Mouse (Mus musculus) frontal cortex, postnatal 36 days (tissue): ENCODE measurements around the gene Bphl.
A peak's percentile ranks its signal among the peaks of the same experiment; 100 is the strongest.
"Not testable (repeated sequence)": the region's sequence is repeated elsewhere in the genome, so short reads cannot be mapped to it uniquely, and the experiment has no call there.

Experiments
- DNase-seq, 2 experiments: peaks; one replicate each; pipeline ENCODE4 v3.0.0; 2022; ENCODE audit warnings: low spot score in 2 of 2

The Bphl gene

DNA sequence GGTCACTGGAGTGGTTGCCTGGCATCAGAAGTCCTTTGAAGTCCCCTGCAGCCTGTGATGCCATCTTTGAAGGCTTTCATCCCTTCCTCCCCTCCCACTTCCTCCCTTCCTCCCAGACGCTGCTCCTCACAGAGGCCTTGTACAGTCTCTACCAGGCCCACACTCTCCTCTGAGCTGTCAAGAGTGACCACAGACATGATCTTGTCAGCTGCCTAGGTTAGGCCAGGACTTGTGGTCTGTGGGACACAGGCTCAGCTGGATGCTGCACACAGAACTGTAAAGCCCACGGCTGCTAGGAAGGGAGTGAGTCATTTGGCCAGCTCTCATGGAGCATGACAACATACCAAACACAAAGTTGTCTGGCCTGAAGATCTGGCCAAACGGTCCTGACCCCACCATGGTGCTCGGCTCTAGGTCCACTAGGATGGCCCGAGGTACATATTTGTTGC lies 50.8 kb downstream of the Bphl start:
- DNase-seq, result not testable (repeated sequence)

- no peak for DNase-seq
Observed at GRCm38 (mm10) chr13:34088871-34089288, 51.5 kb downstream of the Bphl start.

DNA sequence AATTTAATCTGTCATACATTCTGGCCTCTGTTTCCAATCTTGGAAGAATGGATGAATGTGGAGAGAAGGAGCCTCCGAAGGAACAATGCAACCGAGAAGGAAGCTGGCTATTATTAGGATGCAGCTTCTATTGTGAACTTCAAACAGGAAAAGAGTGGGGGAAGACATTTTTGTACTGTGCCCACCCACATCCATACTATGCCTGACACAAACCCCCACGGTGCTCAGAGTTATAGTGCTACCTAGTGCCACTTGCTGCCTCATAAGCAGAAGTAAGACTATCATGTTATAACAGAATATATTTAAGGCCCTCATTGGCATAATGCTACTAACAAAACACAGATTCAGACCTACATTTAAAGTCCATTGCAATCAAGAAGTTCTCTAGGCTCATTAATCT lies 52.0 kb downstream of the Bphl start:
- DNase-seq, result no peak

DNA sequence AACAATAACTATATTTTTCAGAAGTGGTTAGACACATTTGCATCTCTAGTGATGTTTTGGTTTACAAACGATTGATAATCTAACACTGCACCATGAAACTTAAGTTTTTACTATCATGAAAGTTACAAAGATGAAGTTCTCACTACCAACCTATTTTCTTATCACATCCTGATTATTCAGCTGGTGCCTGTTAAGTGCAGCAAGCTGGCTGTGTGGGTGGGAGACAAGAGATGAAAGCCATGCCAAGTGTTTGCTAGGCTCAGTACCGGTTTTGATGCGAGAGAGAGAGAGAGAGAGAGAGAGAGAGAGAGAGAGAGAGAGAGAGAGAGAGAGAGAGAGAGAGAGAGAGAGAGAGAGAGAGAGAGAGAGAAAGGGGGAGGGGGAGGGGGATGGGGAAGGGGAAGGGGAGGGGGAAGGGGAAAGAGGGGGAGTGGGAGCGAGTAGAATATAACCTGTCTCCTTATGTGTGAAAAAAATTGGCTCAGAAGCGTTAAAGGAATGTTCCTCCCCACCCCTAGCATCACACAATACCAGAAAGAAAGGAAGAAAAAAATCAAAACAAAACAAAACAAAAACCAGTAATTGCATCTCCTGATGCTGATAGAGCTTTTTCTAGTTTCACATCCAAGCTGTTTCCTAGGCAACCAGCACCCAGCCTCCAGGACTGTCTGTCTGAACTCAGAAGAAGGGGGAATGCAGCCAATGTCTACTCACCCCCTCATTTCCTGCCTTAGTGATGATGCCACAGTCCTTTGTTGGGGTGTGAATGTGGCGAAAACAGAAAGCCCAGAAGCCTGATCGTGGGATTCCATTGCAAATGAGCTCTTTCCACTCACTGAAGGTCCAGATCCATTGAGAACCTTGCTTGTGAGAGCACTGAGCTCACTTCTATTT lies 58.4 kb downstream of the Bphl start:
- DNase-seq, result peak; percentile 80 to 88

DNA sequence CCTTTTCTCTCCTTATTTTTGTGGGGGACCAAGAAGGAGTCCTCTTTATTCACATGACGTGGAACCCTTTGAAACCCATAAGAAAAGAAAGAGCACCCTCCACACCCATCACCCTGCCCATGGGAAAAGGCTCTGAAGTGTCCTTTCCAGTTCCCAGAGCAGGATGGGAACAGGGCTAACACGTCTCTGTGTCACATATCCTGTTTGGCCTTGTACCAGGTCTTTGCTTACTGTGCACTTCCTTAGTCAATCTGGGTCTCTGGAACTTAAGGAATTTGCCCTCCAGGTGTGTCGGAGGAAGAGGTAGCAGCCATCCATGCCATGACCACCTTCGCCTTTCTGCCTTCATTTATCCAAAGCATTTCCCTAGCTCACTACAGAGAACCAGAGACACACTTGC lies 59.1 kb downstream of the Bphl start:
- DNase-seq, result peak in 1 of 2 experiments; percentile 29

DNA sequence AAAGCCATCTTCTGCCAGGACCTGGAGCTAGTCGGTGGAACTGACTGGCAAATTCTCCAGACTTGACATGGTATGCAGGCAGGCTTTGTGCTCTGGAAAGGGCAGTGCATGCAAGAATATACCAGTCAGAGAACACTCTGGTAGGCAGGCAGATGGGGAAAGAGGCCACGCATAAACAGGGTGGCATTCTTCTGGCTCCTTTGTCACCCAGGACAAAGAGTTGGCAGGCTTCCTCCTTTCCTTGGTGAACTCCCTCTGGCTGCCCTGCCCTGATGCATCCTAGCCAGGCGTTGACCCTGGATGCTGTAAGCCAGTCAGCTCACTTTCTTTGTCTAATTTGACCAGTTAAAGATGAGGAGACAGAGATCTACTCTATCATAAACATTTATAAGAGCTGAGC lies 59.7 kb downstream of the Bphl start:
- DNase-seq, result no peak

- no peak for DNase-seq
Observed at GRCm38 (mm10) chr13:34100733-34101132, 63.3 kb downstream of the Bphl start.

DNA sequence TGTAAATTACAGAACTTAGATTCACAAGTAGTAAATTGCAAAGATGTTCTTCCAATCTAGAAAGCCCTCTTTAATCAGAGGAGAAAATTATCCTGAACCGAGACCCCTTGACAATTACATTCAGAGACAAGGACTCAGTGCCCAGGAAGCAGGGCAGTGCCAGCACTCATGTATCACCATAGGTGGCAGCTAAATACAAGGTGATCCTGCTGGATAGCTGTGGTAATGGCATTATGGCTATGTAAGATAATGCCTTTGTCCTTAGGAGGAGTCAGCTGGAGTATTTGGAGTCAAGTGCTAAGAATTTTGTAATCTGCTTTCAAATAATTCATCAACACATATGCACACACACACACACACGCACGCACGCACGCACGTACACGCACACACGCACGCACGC lies 63.9 kb downstream of the Bphl start:
- DNase-seq, result no peak

GRCm38 (mm10) chr13:34101908-34102307 lies 64.5 kb downstream of the Bphl start:
- no peak for DNase-seq

GRCm38 (mm10) chr13:34105364-34105763 lies 68.0 kb downstream of the Bphl start:
- DNase-seq, result no peak

DNA sequence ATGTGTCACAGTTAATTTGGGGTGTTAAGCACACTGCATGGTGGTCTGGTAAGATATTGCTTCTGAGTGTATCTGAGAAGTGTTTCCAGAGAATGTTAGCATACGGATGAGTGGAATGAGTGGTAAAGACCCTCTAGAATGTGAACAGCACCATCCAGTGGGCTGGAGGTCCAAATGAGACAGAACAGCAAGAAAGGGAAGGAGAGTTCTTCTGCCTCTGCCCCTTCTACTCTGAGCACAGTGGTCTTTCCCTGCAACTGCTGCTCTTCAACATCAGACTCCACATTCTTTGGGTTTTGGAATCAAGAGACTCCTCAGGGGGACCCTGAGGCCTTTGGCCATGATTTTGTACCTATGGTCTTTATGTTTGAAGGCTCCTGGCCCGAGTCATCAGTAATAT lies 68.9 kb downstream of the Bphl start:
- DNase-seq, result no peak

- DNase-seq, result no peak
Observed at GRCm38 (mm10) chr13:34106999-34107398, 69.6 kb downstream of the Bphl start.

GRCm38 (mm10) chr13:34109035-34109676 lies 71.8 kb downstream of the Bphl start:
- DNase-seq, result no peak

- DNase-seq, result no peak
Observed at GRCm38 (mm10) chr13:34109677-34110058, 72.3 kb downstream of the Bphl start.

GRCm38 (mm10) chr13:34111019-34111418 lies 73.6 kb downstream of the Bphl start:
- DNase-seq, result no peak

DNA sequence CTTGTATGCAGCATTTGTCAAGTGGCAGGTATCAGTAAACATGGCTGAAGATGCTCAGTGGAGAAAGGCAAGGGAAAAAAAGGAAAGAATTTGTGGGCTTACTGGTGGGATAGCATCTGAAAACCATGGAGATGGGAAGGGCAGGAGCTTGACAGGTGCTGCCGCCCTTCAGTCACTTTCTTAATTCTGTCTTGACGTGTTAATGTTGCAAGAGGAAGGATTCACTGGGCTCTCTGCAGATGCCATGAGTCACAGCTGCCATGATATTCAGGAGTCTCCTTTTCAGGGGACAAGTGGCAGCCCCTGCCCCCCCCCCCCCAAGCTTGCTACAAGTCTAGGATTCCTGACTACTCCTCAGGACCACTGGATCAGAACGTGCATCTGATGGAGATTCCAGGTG lies 74.5 kb downstream of the Bphl start:
- no peak for DNase-seq

DNA sequence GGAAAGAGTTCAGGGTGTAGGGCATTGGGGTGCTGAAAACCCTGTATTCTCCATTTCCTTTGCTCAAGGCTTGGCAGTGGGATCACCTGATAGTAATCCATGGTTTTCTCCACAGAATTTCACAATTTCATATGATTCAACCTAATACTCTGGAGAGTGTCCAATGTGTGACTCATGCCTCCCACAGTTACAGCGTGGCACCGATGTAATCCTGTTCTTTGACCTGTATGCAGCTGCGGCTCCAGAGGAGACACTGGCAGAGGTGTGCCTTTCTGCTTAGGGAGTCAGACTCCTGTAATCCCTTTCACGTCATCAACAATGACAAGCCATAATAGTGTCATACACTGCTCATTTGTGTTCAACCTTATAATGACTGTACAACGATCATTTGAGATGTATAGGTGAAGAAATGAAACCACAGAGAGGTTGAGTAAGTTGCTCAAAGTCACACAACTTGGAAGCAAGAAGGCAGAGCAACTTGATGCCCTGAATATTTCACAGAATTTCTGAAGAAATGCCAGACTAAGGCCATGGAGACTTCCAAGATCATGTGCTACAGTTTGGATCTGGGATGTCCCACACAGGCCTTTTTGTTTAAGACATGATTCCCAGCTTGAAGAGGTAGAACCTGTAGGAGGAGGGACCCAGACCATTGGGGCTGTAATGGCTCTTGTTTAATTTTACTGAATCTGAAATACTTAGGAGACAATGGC lies 75.1 kb downstream of the Bphl start:
- DNase-seq, result no peak

DNA sequence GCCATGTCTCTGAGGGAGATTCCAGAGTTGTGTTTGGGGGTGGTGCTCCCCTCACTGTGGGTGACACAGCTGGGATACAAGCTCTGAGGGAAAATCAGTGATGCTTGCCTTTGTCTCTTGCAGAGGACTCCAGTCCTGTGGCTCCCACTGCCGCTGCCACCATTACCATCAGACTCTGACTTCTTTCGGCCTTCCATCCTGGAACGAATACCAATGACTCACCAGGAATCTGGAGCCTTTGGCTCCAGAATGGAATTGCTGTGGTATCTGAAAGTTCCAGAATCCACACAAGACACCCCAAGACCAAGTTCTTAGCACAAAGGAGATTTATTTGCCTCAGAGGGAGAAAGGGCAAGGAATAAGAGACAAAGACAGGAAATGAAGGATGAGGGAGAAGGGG lies 75.7 kb downstream of the Bphl start:
- no peak for DNase-seq

DNA sequence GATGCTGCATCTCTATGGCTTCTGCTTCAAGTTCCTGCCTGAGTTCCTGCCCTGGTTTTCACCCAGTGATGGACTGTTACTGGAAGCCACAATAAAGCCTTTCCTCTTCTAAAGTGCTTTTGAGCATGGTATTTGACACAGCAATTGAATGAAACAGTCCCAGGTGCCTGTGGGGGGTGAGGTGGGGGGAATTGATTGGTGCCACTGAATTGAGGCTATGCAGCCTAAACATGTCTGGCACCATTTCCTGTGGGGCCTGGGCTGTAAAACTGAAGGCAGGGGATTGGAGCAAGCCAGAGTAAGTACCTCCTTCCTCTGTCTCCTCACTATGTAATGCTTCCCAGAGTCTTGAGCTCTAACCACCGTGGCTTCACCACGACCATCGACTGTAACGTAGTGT lies 77.3 kb downstream of the Bphl start:
- no peak for DNase-seq

GRCm38 (mm10) chr13:34116508-34116907 lies 79.1 kb downstream of the Bphl start:
- DNase-seq, result no peak

- no peak for DNase-seq
Observed at GRCm38 (mm10) chr13:34118816-34119215, 81.4 kb downstream of the Bphl start.

GRCm38 (mm10) chr13:34119406-34119805 lies 82.0 kb downstream of the Bphl start:
- DNase-seq, result no peak

- no peak for DNase-seq
Observed at GRCm38 (mm10) chr13:34120536-34120935, 83.1 kb downstream of the Bphl start.
